Mouse (Mus musculus) urinary bladder, postnatal 36 days (tissue): ENCODE data around the gene Ccdc170.

Experiments used
- DNase-seq, 2 experiments: peaks; one replicate each; pipeline ENCODE4 v3.0.0; 2022; ENCODE audit warnings: low spot score in 2 of 2, mixed read lengths in 1 of 2

Gene Ccdc170

GRCm38 (mm10) chr10:4522116-4522515 is 39.8 kb downstream of the Ccdc170 start:
- no peak for DNase-seq

GRCm38 (mm10) chr10:4523078-4523477 is 40.8 kb downstream of the Ccdc170 start:
- DNase-seq: no peak

- DNase-seq: no peak
Observed at GRCm38 (mm10) chr10:4528043-4528442, 45.7 kb downstream of the Ccdc170 start.

GRCm38 (mm10) chr10:4530638-4531235 is 48.4 kb downstream of the Ccdc170 start:
- no peak for DNase-seq

- DNase-seq: no peak
Observed at GRCm38 (mm10) chr10:4531933-4532332, 49.6 kb downstream of the Ccdc170 start.

GRCm38 (mm10) chr10:4532731-4533130 is 50.4 kb downstream of the Ccdc170 start:
- no peak for DNase-seq

GRCm38 (mm10) chr10:4533873-4534272 is 51.6 kb downstream of the Ccdc170 start:
- DNase-seq: peak in 1 of 2 experiments; percentile 31

GRCm38 (mm10) chr10:4545550-4545949 is 63.2 kb downstream of the Ccdc170 start:
- DNase-seq: no peak

- peak; percentile 9 to 62 for DNase-seq
Observed at GRCm38 (mm10) chr10:4553442-4554119, 71.3 kb downstream of the Ccdc170 start.

GRCm38 (mm10) chr10:4556842-4557377 is 74.6 kb downstream of the Ccdc170 start:
- DNase-seq: no peak

- no peak for DNase-seq
Observed at GRCm38 (mm10) chr10:4559132-4559531, 76.8 kb downstream of the Ccdc170 start.

- DNase-seq: no peak
Observed at GRCm38 (mm10) chr10:4565148-4565547, 82.8 kb downstream of the Ccdc170 start.

GRCm38 (mm10) chr10:4570778-4571177 is 88.5 kb downstream of the Ccdc170 start:
- DNase-seq: no peak

- no peak for DNase-seq
Observed at GRCm38 (mm10) chr10:4571304-4571703, 89.0 kb downstream of the Ccdc170 start.

- no peak for DNase-seq
Observed at GRCm38 (mm10) chr10:4581905-4582304, 99.6 kb downstream of the Ccdc170 start.

- no peak for DNase-seq
Observed at GRCm38 (mm10) chr10:4586691-4587090, 104.4 kb downstream of the Ccdc170 start.

GRCm38 (mm10) chr10:4589576-4589975 is 107.3 kb downstream of the Ccdc170 start:
- DNase-seq: no peak

- no peak for DNase-seq
Observed at GRCm38 (mm10) chr10:4590956-4591355, 108.7 kb downstream of the Ccdc170 start.

- DNase-seq: no peak
Observed at GRCm38 (mm10) chr10:4593828-4594227, 111.5 kb downstream of the Ccdc170 start.

GRCm38 (mm10) chr10:4597211-4597610 is 114.9 kb downstream of the Ccdc170 start:
- no peak for DNase-seq

GRCm38 (mm10) chr10:4598244-4598842 is 116.0 kb downstream of the Ccdc170 start:
- DNase-seq: no peak

- no peak for DNase-seq
Observed at GRCm38 (mm10) chr10:4598916-4599315, 116.6 kb downstream of the Ccdc170 start.

GRCm38 (mm10) chr10:4599591-4599990 is 117.3 kb downstream of the Ccdc170 start:
- no peak for DNase-seq
